Mouse (Mus musculus) adrenal gland, adult 18-20 months (tissue): ENCODE data around the gene Prr14. TPM values are rescaled to one million over a fixed set of nuclear protein-coding genes. Genes with fewer than 3 reads are reported as not detected.
"Not testable (repeated sequence)": the region's sequence is repeated elsewhere in the genome, so short reads cannot be mapped to it uniquely, and the experiment has no call there.

Experiments
- DNase-seq, 2 experiments: peaks; one replicate each; pipeline ENCODE4 v3.0.0; 2021 to 2022; ENCODE audit warnings: low spot score in 2 of 2
- total RNA-seq, 2 experiments: library from RNA; stranded (reverse); gene quantifications; 1 replicate in 1 of 2; 2 replicates in 1 of 2; pipeline ENCODE4 v1.2.3; 2021

The Prr14 gene
- total RNA-seq, 2 experiments from 2014 or later = 42.7 to 56.1 TPM

DNA sequence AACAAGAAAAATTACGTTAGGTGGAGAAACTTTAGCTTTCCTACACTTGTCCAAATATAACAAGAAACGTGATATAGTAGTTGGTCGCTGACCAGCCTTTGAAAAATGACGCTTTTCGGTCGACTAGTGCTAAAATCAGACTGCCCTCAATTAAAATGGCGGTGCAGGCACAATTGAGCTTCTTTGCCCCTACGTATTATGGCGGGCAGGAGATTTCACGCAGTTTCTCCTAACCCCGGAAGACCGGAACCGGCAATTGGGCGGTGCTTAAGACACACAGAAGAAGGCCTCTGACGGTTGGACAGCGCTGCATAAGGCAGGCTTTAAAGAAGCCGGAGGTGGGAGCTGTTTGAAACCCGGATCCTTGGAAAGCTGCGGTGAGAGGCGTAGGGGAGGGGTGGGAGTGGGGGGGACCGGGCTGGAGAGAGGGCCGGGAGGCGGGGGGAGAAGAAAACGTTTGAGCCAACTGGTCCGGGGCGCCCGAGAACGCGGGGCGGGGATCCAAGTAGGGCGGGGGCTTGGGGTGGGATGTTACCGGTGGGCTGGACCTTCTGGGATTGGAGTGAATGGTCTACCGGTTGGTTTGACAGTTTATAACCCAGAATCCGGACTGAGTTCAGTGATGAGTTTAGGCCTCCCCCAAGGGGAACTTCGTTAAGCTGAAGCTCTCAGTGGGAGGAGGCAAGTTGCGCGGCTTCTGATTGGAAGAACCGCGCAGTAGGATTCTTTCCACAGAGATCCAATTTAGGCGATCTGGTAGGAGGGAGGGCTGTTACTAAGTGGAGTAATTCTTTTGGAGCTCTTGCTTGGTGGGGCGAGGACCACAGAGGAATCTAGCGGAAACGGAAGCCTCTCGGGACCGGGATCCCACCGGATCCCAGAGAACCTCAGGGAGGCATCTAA is 11.6 kb downstream of the Prr14 start:
- peak; percentile 75 to 78 for DNase-seq

DNA sequence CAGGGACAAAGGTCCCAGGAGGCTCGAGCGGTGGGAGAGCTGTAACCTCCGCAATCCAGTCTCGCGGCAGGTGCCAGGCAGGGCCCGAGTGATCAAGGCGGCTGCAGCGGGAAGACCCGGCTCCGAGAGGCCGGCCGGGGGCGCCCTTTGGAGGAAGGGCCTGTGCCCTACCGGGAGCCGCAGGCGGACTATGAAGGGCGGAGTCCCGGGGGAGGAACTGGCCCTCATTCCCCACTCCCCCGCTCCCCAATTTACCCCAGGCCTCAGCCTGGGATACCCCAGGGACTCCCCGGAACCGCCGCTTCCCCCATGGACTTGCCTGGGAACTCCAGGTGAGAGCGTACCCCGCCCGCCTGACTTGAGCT is 12.2 kb downstream of the Prr14 start:
- DNase-seq = peak; percentile 58 to 61

DNA sequence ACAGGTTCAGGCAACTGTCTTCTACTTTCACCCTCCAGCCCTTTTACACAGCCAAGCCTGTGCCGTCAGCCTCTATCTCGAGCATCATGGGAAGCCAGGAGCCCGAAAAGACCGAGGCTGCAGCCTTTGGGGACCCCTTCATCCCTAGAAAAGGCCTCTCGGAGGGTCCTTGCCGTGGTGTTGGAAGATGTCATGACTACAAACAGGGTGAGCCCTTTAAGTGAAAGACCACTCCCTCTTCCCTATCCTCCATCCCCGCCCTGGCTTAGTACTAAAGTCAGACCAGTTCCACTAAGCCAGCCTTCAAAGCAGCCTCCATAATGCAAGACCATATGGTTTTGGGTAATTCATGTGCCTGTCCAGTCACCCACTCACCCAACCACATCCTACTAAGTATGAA is 12.6 kb downstream of the Prr14 start:
- DNase-seq = no peak

DNA sequence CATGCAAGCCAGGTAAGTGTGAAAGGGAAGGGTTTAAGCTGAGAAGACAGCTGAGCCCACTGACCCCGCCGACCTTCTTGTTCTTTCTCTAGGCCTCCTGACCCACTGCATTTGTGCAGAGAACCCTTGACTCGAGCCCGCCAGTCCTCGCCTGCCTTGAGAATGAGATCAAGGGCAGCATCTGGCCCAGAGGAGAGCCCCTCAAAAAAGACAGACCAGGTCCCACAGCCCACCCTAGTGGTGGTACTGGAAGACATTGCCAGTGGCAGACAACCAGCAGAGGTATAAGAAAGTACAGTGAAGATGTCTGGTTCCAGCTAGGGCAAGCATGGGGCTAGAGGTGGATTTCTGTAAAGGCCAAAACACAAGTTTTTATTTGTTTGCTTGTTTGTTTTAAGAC is 14.3 kb downstream of the Prr14 start:
- no peak for DNase-seq

DNA sequence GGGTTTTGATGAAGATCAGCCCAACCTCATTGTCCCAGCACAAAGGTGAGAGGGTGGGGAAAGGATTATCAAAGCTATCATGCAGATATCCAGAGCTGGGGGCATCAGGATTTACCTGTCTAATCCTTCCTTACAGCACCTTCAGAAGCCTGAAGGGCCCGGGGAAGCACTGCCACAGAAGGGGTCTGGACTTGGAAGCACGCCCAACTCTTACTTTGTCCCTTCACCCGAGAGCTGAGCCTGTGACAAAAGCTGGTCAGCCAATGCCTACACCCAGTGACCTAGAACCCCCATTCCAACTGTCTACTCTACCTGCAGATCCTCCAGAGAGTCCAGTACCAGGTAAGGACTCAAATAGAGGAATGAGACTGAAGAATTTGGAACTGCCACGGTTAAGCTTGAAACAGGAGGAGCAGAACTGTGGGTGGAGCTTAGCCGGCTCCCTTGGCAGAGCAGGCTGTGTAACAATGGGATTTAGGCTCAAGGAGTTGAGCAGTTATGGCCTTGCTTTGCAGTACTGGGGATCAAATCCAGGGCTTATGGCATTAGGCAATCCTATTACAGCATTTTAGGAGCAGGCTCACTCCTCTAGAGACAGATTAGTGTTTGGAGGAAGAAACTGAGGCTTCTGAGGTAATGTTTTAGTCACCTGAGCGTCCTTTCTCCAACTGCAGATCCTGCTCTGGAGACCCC is 15.1 kb downstream of the Prr14 start:
- DNase-seq = no peak

DNA sequence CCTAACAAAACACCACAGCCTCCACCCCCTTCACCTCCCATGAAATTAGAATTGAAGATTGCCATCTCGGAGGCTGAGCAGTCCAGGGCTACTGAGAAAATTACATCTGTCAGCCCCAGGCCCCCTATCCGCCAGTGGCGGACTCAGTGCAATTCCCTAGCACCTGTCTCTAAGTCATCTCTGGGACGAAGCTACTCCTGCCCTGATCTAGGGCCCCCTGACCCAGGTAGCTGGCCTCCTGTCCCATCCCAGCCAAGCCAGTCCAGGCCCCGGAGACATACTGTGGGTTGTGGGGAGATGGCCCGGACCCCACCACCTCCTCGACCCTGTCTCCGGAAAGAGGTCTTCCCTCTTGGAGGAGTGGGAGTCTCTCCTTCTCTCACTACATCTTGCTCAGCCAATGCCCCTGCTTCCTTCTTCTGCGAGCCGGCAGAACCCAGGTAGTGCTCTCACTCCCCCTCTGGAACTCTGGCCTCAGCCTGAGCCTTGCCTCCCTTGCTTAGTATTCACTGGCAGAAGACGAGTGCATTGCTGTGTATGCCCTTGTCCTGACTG is 15.9 kb downstream of the Prr14 start:
- DNase-seq = no peak

DNA sequence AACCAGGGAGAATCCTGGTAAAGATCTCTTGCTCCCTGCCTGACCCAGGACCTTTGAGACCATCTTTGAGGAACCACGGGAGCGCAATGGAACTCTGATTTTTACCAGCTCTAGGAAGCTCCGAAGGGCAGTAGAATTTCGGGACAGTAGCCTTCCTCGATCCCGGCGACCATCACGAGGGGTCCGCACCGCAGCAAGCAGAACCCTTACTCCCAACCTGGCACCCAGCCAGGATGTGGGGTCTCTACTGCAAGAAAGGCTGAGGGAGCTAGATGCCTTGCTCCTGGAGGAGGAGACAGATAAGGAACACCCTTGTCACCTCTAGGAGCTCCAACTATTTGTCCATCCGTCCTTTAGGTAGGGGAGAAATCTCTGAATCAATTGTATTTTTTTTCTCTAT is 16.9 kb downstream of the Prr14 start:
- DNase-seq = no peak

DNA sequence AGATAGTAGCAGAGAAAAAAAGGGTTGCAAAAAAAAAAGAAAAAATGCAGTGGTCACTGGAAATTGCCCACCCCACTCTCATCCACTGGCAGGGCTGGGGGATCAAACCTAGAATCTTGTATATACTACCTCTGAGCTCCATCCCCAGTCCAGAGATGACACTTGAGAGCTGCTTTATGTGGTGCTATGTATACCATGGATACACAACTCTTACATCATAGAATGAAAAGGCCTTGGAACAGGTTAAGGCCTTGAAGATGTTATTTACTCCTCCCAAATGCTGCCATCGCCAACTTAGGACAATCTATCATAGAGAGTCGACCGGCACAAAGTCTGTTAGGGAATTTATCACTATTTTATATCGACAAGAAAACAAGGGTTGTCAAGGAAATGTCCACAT is 17.4 kb downstream of the Prr14 start:
- DNase-seq = no peak

DNA sequence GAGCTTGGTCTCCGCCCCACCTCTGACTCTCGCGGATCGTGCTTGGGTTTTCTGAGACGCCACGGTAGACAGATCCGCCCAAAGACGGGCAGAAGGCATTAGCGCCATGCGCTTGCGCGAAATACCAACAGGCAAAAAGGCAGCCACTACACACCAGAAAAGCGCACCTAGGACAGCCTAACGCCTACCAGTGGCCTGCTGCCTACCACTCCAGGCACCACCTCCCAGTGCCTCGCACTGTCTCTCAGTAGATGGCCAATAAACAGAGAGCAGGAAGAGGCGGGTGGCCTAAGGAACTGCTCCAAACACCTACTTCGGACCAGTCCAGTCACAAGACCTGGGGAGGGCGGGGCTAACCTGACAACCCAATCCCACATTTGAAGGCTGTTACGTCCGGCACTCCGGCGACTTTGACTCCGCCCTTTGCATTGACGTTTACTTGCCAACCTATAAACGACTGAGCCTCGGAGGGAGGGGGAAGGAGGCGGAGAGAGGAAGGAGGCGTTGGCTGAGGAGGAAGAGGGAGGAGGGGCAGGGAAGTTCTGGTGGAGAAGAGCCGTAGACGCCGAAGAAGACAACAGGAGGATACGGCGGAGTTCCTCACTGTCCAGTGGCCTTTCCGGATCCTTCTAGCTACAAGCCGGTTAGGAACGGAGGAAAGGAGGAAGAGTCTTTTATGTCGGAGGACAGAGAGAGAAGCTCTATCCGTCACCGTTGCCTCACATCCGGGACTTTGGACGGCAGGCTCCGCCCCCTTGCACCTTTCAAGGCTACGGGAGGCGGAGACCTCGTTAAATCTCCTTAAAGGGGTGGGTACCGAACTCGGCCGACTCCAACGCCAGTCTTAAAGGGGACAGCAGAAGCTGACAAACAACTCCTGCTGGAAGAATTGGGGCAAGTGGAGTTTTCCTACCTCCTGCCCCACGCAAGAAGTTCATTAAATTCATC is 18.6 kb downstream of the Prr14 start:
- peak; percentile 96 to 97 for DNase-seq

DNA sequence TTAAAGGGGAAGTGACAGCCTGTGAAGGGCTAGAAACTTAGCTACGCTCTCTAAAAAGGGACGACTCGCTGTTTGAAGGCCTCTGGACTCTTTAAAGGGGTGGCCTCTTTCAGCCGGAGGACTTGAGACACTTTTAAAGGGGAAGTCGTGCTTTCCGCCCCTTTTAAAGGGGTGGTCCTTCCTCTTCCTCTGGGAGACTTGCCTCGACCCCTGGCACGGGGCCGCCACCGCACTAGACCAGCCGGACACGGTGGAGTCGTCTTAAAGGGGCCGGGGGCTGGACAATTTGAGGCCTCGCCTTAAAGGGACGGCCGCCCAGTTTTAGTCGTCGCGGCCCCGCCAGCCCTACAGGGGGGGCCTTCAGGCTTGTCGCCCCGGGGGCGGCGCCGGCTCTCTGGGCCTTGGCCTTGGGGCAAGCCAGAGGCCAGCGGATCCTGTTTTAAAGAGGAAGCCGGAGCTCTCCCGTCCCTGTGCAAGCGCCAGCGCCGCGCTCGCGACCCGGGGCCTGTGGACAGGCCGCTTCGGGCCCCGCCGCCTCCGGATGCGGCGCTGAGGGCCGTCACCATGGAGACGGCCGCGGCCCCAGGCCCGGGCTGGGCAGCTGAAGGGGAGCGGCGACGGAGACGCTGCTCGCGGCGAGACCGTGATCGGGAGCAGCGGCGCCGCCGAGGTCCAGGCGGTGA is 19.4 kb downstream of the Prr14 start, which contains the start of gene Fbrs:
Gene Fbrs (plus strand): TSS at position 565 of the 683 bp plus-strand sequence.
- DNase-seq = peak; percentile 88 to 91

DNA sequence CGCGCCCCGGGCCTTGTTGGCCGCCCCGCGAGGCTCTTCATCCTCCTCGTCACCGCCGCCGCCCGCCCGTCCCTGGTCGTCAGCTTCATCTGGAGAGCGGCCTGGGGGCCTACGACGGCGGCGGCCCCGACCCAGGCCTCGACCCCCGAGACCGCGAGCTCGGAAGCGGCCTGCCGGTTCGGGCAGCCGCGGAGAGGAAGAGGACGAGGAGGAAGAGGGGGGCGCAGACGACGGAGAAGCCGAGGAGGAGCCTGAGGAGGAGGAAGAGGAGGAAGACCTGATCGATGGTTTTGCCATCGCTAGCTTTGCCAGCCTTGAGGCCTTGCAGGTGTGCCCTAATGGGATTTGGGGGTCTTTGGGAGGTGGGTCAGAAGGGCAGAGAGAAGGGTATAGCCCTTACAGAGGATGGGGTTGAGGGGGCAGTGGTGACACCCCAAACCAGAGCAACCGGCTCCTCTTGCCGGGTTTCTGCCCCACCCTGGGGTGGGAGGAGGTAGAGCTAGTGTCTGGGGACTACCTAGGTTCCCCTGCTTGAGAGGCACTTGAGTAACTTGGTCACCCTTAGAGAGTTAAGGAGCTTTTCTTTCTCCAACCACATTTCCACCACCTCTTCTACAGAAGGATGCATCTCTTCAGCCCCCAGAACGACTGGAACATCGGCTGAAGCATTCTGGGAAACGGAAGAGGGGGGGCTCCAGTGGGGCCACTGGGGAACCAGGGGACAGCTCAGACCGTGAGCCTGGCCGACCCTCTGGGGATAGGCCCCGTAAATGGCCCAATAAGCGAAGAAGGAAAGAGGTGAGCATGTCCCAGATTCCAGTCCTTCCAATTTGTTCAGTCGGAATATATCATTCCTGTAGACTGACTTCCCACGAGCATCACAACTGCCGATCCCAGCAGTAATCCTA is 20.2 kb downstream of the Prr14 start:
- peak in 1 of 2 experiments; percentile 30 for DNase-seq

DNA sequence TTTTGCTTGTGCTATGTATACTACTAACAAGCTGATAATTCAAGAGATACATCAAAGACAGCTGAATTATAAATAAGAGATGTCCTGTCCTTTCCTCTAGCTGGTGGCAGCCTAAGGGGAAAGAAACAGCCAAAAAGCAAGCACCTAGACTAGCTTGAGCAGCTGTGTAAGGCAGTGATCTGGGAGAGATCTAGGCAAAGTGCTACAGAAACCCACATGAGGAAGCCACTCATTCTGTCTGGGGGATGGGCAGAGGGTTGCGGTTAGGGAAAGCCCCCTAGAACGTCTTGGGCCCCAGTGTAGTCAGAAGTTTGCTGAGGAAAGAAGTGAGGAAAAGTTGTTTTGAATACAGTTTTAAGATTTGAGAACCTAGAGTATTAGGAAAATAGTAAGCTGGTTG is 20.9 kb downstream of the Prr14 start:
- no peak for DNase-seq

DNA sequence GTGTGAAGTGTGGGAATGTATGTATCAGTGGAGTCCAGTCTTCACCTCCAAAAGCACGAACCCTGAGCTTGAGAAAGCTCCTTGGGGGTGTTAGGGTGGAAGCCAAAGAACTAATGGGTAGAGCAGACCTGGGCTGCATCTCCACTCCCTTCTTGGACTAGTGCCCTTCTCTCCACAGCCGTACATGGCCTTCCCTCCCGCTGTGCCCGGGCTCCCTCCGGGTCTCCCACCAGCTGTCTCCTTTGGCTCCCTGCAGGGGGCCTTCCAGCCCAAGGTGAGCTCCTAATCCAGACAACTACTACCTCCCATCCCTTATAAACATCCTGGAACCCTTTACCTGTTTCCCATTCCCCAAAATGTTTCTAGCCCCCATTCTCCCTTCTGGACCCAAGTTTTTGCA is 26.0 kb downstream of the Prr14 start:
- no peak for DNase-seq

DNA sequence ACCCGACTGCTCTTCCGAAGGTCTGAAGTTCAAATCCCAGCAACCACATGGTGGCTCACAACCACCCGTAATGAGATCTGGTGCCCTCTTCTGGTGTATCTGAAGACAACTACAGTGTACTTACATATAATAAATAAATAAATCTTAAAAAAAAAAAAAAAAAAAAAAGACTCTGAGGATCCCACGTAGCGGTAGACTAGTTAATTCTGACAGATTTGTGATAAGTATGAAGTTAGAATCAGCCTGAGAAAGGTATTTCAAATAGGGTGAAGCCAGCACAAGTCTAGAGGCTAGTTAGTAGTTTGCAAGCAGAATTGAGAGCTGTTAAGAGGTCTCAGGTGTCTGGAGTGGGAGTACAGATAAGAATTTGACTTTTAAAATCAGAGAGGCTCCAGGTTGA is 29.0 kb downstream of the Prr14 start:
- DNase-seq = not testable (repeated sequence)

DNA sequence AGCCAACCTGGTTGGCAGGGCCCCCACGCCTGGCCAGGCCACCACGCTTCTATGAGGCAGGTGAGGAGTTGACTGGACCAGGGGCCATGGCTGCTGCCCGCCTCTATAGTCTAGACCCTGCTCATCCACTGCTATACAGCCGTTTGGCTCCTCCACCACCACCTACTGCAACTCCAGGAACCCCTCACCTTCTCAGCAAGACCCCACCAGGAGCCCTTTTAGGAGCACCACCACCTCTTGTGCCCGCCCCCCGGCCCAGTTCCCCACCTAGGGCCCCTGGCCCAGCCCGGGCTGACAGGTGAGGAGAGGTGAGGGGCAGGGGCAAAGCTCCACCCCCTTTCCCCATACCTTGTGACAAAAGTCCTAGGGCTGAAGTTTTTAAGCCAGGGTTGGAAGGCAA is 30.6 kb downstream of the Prr14 start:
- DNase-seq = no peak

DNA sequence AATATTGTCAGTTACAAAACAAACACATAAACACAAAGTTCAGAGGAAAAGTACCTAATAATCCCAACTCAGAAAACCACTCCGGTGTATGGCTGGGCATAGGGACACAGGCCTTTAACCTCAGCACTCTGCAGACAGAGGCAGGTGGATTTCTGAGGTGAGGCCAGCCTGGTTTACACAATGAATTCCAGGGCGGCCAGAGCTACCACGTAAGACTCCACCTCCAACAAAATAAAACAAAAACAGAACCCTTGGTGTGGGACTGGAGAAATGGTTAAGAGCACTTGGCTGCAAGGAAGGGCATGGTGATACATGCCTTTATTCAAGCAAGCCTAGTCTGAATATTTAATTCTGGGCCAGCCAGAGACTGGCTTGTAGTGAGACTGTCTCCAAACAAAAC is 32.4 kb downstream of the Prr14 start:
- no peak for DNase-seq

DNA sequence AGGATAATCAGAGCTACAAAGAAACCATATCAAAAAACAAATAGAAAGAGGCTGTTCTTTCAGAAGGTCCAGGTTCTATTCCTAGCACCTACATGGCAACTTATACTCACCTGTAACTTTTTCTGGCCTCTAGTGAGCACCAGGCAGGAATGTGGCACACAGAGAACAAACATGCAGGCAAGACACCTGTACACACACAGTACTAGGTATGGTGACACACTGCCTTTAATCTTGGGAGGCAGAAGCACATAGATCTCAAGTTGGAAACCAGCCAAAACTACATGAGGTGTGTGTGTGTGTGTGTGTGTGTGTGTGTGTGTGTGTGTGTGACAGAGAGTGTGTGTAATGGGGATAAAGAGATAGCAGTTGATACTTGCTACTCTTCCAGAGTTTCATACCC is 35.2 kb downstream of the Prr14 start:
- no peak for DNase-seq

DNA sequence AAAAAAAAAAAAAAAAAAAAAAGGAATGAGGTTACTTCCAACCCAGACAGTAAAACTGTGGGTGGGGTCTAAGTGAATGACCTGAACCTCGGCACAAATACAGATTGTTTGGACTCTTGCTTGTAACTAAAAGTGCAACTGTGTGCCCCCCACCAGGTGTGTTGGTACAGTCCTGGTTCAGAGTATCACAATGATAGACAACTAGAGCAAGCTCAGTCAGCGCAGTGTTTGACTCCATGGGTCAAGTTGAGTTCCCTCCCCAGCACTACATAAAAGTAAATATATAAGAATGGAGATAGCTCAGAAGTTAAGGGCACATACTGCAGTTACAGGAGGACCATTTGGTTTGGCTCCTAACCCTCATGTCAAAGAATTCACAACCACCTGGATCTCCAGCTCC is 38.0 kb downstream of the Prr14 start:
- DNase-seq = no peak

DNA sequence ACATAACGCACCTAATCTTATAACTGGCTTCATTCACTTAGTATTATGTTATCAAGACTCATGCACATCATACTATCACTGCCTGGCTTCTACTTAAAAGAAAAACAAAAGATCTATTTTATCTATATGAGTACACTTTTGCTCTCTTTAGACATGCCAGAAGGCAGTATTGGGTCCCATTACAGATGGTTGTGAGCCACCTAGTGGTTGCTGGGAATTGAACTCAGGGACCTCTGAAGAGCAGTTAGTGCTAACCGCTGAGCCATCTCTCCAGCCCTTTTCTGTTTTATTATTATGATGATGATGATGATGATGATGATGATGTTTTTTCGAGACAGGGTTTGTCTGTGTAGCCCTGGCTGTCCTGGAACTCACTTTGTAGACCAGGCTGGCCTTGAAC is 39.0 kb downstream of the Prr14 start:
- DNase-seq = no peak
